ENCODE assay signal across 23 mouse cellular contexts in the genomic region with DNA sequence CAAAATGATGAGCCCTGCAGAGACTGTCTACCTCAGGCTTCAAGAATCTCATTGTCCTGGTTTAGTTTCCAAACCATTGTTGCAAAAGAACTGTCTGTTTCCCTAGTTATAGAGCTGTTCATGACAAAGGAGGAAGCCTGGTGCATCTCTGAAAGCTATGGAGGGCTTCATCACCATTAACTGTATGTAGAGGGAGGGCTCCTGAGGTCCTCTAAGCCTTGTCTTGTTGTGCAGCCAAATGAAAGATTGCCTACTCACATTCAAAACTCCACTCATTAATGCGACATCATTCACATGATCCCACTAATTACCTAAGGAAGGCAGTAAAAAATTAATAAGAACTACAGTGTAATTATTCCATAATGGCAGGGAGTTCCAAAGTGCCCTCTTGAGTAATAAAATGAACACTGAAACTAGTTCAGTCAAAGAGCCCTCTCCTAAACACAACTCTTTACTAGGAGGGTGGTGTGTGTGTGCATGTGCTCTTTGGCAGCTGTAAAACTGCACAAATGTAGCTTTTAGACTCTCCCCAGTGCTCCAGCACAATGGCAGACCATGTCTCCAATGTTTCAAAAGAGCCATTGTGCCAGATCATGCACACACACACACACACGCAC.
"Had no signal": no experiment of that assay in that cellular context is flagged by ENCODE, and none has a peak within 500 bp of the region (broad histone marks: within the 10 kb centered on the region; RNA-seq: fewer than 3 reads in every experiment).

No protein-coding gene starts in this region.

- H3K4me3 ChIP-seq: gastrocnemius, adult 2 months; heart, embryonic 13.5 days; heart, embryonic 15.5 days; intestine, embryonic 15.5 days; layer of hippocampus, adult 2 months; left cerebral cortex, adult 2 months; limb, embryonic 13.5 days; limb, embryonic 15.5 days; liver, embryonic 12.5 days had no signal

- DNase-seq: gastrocnemius, adult 2 months; gastrocnemius, postnatal 10 days; gastrocnemius, postnatal 25 days; heart, adult 18-20 months; heart, postnatal 14 days; heart, postnatal 36 days; kidney, adult 18-20 months; kidney, adult 8-10 months; kidney, postnatal 10 days; kidney, postnatal 25 days; kidney, postnatal 4 days had no signal

- H3K36me3 ChIP-seq: heart, embryonic 13.5 days; heart, embryonic 15.5 days; intestine, embryonic 15.5 days; limb, embryonic 13.5 days; limb, embryonic 15.5 days; liver, embryonic 12.5 days had no signal

- H3K27me3 ChIP-seq: heart, embryonic 13.5 days; heart, embryonic 15.5 days; intestine, embryonic 15.5 days; limb, embryonic 15.5 days; liver, embryonic 12.5 days had no signal

- H3K4me2 ChIP-seq: heart, embryonic 11.5 days; heart, embryonic 13.5 days; heart, embryonic 15.5 days; intestine, embryonic 15.5 days; limb, embryonic 13.5 days; limb, embryonic 15.5 days; liver, embryonic 12.5 days had no signal

- H3K4me1 ChIP-seq: heart, embryonic 13.5 days; heart, embryonic 15.5 days; intestine, embryonic 15.5 days; limb, embryonic 13.5 days; limb, embryonic 15.5 days; liver, embryonic 12.5 days had no signal

- H3K9ac ChIP-seq: heart, embryonic 13.5 days; heart, embryonic 15.5 days; intestine, embryonic 15.5 days; limb, embryonic 13.5 days; limb, embryonic 15.5 days; liver, embryonic 12.5 days had no signal

- H3K9me3 ChIP-seq: heart, embryonic 13.5 days; heart, embryonic 15.5 days; intestine, embryonic 15.5 days; limb, embryonic 13.5 days; limb, embryonic 15.5 days; liver, embryonic 12.5 days had no signal

- ATAC-seq: forebrain, embryonic 16.5 days; inflammation-experienced regulatory T-cells, adult 6 months; intestine, embryonic 15.5 days; intestine, postnatal 0 days; liver, embryonic 12.5 days had no signal

- H3K27ac ChIP-seq: gastrocnemius, adult 2 months; heart, embryonic 13.5 days; heart, embryonic 15.5 days; intestine, embryonic 15.5 days; layer of hippocampus, adult 2 months; left cerebral cortex, adult 2 months; limb, embryonic 13.5 days; limb, embryonic 15.5 days; liver, embryonic 12.5 days had no signal
